Mouse (Mus musculus): ENCODE data around the gene Kat5. TPM values are rescaled to one million over a fixed set of nuclear protein-coding genes. Genes with fewer than 3 reads are reported as not detected.
A peak's percentile ranks its signal among the peaks of the same experiment; 100 is the strongest.

The Kat5 gene
- total and polyA plus RNA-seq, 3 experiments, result 54.5 to 67.6 TPM; not detected in 1

- TF ChIP-seq KAT2A (conservative IDR thresholded peaks at IDR 0.05; ENCODE audit: low read depth, low read length), result no peak; the same call in 1 of the 2 replicates
- TF ChIP-seq MYC (IDR thresholded peaks at IDR 0.05; ENCODE audit: low read depth, low read length), result peak; percentile 36; the same call in 1 of the 2 replicates
- peak; percentile 70 for TF ChIP-seq BHLHE40 (IDR thresholded peaks at IDR 0.05; ENCODE audit: borderline replicate concordance, low read depth, low read length)
Measured at GRCm38 (mm10) chr19:5609547-5610404, at the start of gene Kat5 (continued).

DNA sequence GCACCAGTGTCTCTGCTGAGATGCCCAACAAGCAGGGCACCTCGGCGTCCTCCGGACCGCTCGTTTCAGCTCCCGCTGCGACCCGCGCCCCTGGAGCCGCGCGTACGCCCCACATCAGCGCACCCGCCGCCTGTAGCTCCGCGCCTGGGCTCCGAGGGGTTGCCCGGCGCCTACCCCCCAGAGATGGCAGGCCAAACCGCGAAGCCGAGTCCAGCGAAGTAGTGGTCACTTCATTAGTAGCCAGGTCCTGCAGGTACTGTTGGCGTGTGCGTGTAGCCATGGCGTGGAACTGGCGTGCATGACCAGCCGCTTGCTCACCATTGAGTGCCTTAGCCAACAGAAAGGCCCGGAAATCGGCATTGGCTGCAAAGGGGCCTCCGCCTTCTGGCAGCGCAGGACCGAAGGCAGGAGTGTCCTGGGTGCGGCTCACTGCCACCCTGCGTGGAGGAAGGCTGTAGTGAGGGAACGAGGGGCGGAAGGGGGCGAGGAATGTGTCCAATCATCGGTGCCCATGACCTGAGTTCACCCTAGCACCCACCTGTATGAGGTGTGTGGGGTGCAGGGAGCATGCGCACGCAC, 44.8 kb upstream of the Kat5 start:
- Histone ChIP-seq H3K9ac (ENCODE audit: control insufficient read depth, low read depth, low read length, poor library complexity, severe bottlenecking) (no peak overlapping the region), H3K36me3 (ENCODE audit: control insufficient read depth in 1 of 2, insufficient read depth in 2 of 2, low read length in 2 of 2) (no peaks in the 10 kb centered on the region), H3K4me1 (ENCODE audit: control insufficient read depth in 1 of 2, insufficient read depth in 2 of 2, low read length in 2 of 2) (no peaks in the 10 kb centered on the region)

DNA sequence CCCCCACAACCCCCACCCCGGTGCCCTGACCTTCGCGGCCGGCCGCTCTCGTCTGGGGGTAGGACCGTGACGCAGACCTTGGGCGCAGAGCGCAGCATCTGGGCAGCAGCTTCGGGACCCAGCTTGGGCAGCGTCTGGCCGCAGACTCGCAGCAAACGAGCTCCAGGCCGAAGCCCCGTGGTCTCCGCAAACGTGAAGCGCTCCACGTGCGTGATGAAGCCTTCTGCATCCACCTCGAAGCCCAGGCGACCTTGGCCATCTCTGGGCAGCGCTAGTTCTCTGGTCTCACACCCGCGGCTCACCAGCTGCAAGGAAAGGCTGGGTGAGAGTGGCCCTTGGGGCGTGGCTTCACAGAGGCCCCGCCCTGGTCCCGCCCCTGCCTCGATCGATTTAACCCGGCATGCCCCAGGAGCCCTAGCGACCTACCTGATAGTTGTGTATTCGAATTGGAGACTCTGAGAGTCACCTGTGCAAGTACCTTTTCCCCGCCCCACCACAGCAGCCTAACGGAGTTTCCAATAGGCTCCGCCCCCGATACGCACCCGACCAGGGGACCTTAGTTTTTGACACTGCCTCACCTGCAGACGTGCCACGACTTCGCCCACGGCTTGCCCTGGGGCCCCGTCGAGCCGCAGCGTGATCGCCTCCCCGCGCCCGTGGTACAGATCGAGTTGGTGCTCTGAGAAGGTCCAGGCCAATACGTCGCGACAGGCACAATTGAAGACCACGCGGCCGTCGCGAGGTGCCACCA, 44.1 kb upstream of the Kat5 start:
- H3K36me3 ChIP-seq (ENCODE audit: control insufficient read depth in 1 of 2, insufficient read depth in 2 of 2, low read length in 2 of 2), result no peaks in the 10 kb centered on the region
- H3K27me3 ChIP-seq (ENCODE audit: control insufficient read depth in 1 of 2, insufficient read depth in 2 of 2, low read length in 2 of 2), result no peaks in the 10 kb centered on the region
- DNase-seq (ENCODE audit: low read depth, low spot score), result no peak
- H3K4me3 ChIP-seq (ENCODE audit: control insufficient read depth in 1 of 2, insufficient read depth in 1 of 2, low read depth in 2 of 2, low read length in 2 of 2), result no peak overlapping the region
- no peaks in the 10 kb centered on the region for H3K79me2 ChIP-seq (ENCODE audit: control insufficient read depth, insufficient read depth, low read length, poor library complexity)
- H3K9ac ChIP-seq (ENCODE audit: control insufficient read depth, low read depth, low read length, poor library complexity, severe bottlenecking), result no peak overlapping the region
- TF ChIP-seq JUND (IDR thresholded peaks at IDR 0.05; ENCODE audit: low read depth, low read length) (no peak), ZC3H11A (IDR thresholded peaks at IDR 0.05; ENCODE audit: low read depth, low read length) (no peak), USF1 (IDR thresholded peaks at IDR 0.05; ENCODE audit: low read depth, low read length) (no peak), EP300 (IDR thresholded peaks at IDR 0.05; ENCODE audit: low read depth in 1 of 2, low read length in 2 of 2) (no peak), UBTF (IDR thresholded peaks at IDR 0.05; ENCODE audit: borderline replicate concordance, insufficient read depth, low read depth, low read length) (no peak), GABPA (IDR thresholded peaks at IDR 0.05; ENCODE audit: low read depth, low read length) (no peak), BHLHE40 (IDR thresholded peaks at IDR 0.05; ENCODE audit: borderline replicate concordance, low read depth, low read length) (no peak), SIN3A (IDR thresholded peaks at IDR 0.05; ENCODE audit: low read length) (no peak), E2F4 (IDR thresholded peaks at IDR 0.05; ENCODE audit: borderline replicate concordance, low read depth, low read length) (no peak)
- 0 out of 4 replicates have a peak, but pooled peaks cover 0 to 4% of the 10 kb centered on the region in 2 experiments for H3K4me1 ChIP-seq (ENCODE audit: control insufficient read depth in 1 of 2, insufficient read depth in 2 of 2, low read length in 2 of 2)
- no peaks in the 10 kb centered on the region for H3K9me3 ChIP-seq (replicated peaks; ENCODE audit: insufficient read depth, low read length)
- no peak overlapping the region for H3K27ac ChIP-seq (ENCODE audit: control insufficient read depth, low read depth, low read length)

More for the DNA sequence above, 44.8 kb upstream of the Kat5 start:
- Histone ChIP-seq H3K9me3 (replicated peaks; ENCODE audit: insufficient read depth, low read length) (no peaks in the 10 kb centered on the region), H3K27me3 (ENCODE audit: control insufficient read depth in 1 of 2, insufficient read depth in 2 of 2, low read length in 2 of 2) (no peaks in the 10 kb centered on the region), H3K4me3 (ENCODE audit: control insufficient read depth in 1 of 2, insufficient read depth in 1 of 2, low read depth in 2 of 2, low read length in 2 of 2) (no peak overlapping the region), H3K27ac (ENCODE audit: control insufficient read depth, low read depth, low read length) (no peak overlapping the region), H3K79me2 (ENCODE audit: control insufficient read depth, insufficient read depth, low read length, poor library complexity) (no peaks in the 10 kb centered on the region)
- TF ChIP-seq MEF2A (IDR thresholded peaks at IDR 0.05; ENCODE audit: extremely low read depth, insufficient replicate concordance, low read depth, low read length, poor library complexity, severe bottlenecking) (no peak), E2F4 (IDR thresholded peaks at IDR 0.05; ENCODE audit: borderline replicate concordance, low read depth, low read length) (no peak), KAT2A (conservative IDR thresholded peaks at IDR 0.05; ENCODE audit: low read depth, low read length) (no peak), EP300 (IDR thresholded peaks at IDR 0.05; ENCODE audit: low read depth in 1 of 2, low read length in 2 of 2) (no peak), ZC3H11A (IDR thresholded peaks at IDR 0.05; ENCODE audit: low read depth, low read length) (no peak)
- no peak for DNase-seq (ENCODE audit: low read depth, low spot score)

Data from MEL (cell line).